Mouse (Mus musculus) embryonic facial prominence, embryonic 12.5 days (tissue): ENCODE results near the gene Grpel1. TPM values are rescaled to one million over a fixed set of nuclear protein-coding genes. Genes with fewer than 3 reads are reported as not detected.

Experiments used
- ATAC-seq: fragments of 200-750 bp; cut with Nextera tagmentation; 2 replicates; pipeline ENCODE4 v1.8.0; 2017; ENCODE audit not compliant: insufficient number of reproducible peaks, insufficient read depth, low FRiP score, low TSS enrichment
- H3K27ac ChIP-seq: fragments of 300-500 bp; sonication (generic); 2 replicates; pipeline ENCODE4 v1.5.1; 2016; ENCODE audit warnings: mild to moderate bottlenecking
- H3K27me3 ChIP-seq: fragments of 300-500 bp; sonication (generic); 2 replicates; pipeline ENCODE4 v1.6.1; 2016; ENCODE audit warnings: mild to moderate bottlenecking, moderate library complexity
- H3K36me3 ChIP-seq: fragments of 300-500 bp; sonication (generic); 2 replicates; pipeline ENCODE4 v1.6.1; 2016; ENCODE audit warnings: mild to moderate bottlenecking
- H3K4me1 ChIP-seq: fragments of 300-500 bp; sonication (generic); 2 replicates; pipeline ENCODE4 v1.6.1; 2016
- H3K4me2 ChIP-seq: fragments of 300-500 bp; sonication (generic); replicated peaks from 2 replicates; pipeline ENCODE4 v1.6.1; 2016; ENCODE audit warnings: mild to moderate bottlenecking, moderate library complexity
- H3K4me3 ChIP-seq: fragments of 300-500 bp; sonication (generic); 2 replicates; pipeline ENCODE4 v1.5.1; 2016; ENCODE audit warnings: mild to moderate bottlenecking
- H3K9ac ChIP-seq: fragments of 300-500 bp; sonication (generic); 2 replicates; pipeline ENCODE4 v1.6.1; 2016; ENCODE audit warnings: mild to moderate bottlenecking, moderate library complexity
- H3K9me3 ChIP-seq: fragments of 300-500 bp; sonication (generic); 2 replicates; pipeline ENCODE4 v1.6.1; 2016; ENCODE audit warnings: mild to moderate bottlenecking, moderate library complexity
- WGBS: fragments of 180-500 bp; shearing (Covaris S2); methylation state at CpG from one replicate; pipeline ENCODE4 v1.1.7; 2016; 5-methylcytosine and 5-hydroxymethylcytosine counted together
- polyA plus RNA-seq: library from polyadenylated mRNA; unstranded; fragments of >200 nt; fragmentation: Nextera tagmentation; extraction: Ambion mirVana; gene quantifications from 2 replicates; pipeline ENCODE4 v1.2.1, GENCODE M21; 2016

The Grpel1 gene
- polyA plus RNA-seq, 1 experiment from 2014 or later = 48.4 TPM

- peaks cover 18% of the 10 kb centered on the region for H3K27me3 ChIP-seq
- peak overlapping the region; percentile 89 for H3K4me3 ChIP-seq
- peak overlapping the region; percentile 84 for H3K9ac ChIP-seq
- no peak overlapping the region for H3K27ac ChIP-seq
- peak overlapping the region; percentile 94 for H3K4me2 ChIP-seq
- H3K36me3 ChIP-seq = no peaks in the 10 kb centered on the region
- peaks cover 24% of the 10 kb centered on the region for H3K4me1 ChIP-seq
- ATAC-seq = 0 out of 2 replicates have a peak, but pooled peaks have one; percentile 6
- no peaks in the 10 kb centered on the region for H3K9me3 ChIP-seq
- 1% methylated on average over 54 of the region's 58 CpGs for WGBS
Observed at GRCm38 (mm10) chr5:36483203-36484101, 18.7 kb downstream of the Grpel1 start.

- Histone ChIP-seq H3K4me2 (peak within 1 kb of the TSS; percentile 94), H3K4me3 (peak within 1 kb of the TSS; percentile 89), H3K4me1 (peaks cover 24% of the 10 kb centered on the region), H3K27ac (no peak within 1 kb of the TSS), H3K9me3 (no peaks in the 10 kb centered on the region), H3K36me3 (no peaks in the 10 kb centered on the region), H3K9ac (peak within 1 kb of the TSS; percentile 84), H3K27me3 (peaks cover 18% of the 10 kb centered on the region)
- ATAC-seq = peak; percentile 95
- WGBS = 1% methylated on average over 94 of the region's 97 CpGs
Observed at GRCm38 (mm10) chr5:36484171-36484990, 19.6 kb downstream of the Grpel1 start, which contains the start of the genes Tada2b and Ccdc96. Gene Tada2b (minus strand): TSS chr5:36484285. Gene Ccdc96 (plus strand): TSS chr5:36484588.

GRCm38 (mm10) chr5:36485306-36485705 is 20.5 kb downstream of the Grpel1 start:
- no peak for ATAC-seq
- Histone ChIP-seq H3K27ac (no peak overlapping the region), H3K9me3 (no peaks in the 10 kb centered on the region), H3K36me3 (no peaks in the 10 kb centered on the region), H3K4me2 (peak overlapping the region; percentile 89), H3K4me1 (peaks cover 24% of the 10 kb centered on the region), H3K4me3 (peak overlapping the region; percentile 89; the same call in 1 of the 2 replicates), H3K27me3 (peaks cover 18% of the 10 kb centered on the region), H3K9ac (no peak overlapping the region; the same call in 1 of the 2 replicates)
- WGBS = 42% methylated on average over 19 of the region's 19 CpGs

GRCm38 (mm10) chr5:36489225-36489624 is 24.4 kb downstream of the Grpel1 start:
- Histone ChIP-seq H3K9me3 (no peaks in the 10 kb centered on the region), H3K27ac (no peak overlapping the region), H3K36me3 (peaks cover 30% of the 10 kb centered on the region), H3K4me1 (peaks cover 8% of the 10 kb centered on the region; the same call in 1 of the 2 replicates), H3K4me2 (no peak overlapping the region), H3K9ac (no peak overlapping the region), H3K27me3 (peaks cover 18% of the 10 kb centered on the region), H3K4me3 (no peak overlapping the region)
- ATAC-seq = no peak
- 55% methylated on average over 2 of the region's 2 CpGs for WGBS

GRCm38 (mm10) chr5:36493919-36494318 is 29.1 kb downstream of the Grpel1 start:
- Histone ChIP-seq H3K4me3 (no peak overlapping the region), H3K9me3 (no peaks in the 10 kb centered on the region), H3K9ac (no peak overlapping the region), H3K4me2 (no peak overlapping the region), H3K36me3 (peaks cover 63% of the 10 kb centered on the region), H3K4me1 (no peaks in the 10 kb centered on the region), H3K27me3 (no peaks in the 10 kb centered on the region), H3K27ac (no peak overlapping the region)
- 90% methylated on average over 6 of the region's 6 CpGs for WGBS
- no peak for ATAC-seq

GRCm38 (mm10) chr5:36494709-36495108 is 29.9 kb downstream of the Grpel1 start:
- Histone ChIP-seq H3K4me3 (no peak overlapping the region), H3K27me3 (no peaks in the 10 kb centered on the region), H3K36me3 (peaks cover 64% of the 10 kb centered on the region), H3K4me2 (no peak overlapping the region), H3K4me1 (no peaks in the 10 kb centered on the region), H3K27ac (no peak overlapping the region), H3K9ac (no peak overlapping the region), H3K9me3 (no peaks in the 10 kb centered on the region)
- ATAC-seq = no peak
- 94% methylated on average over 9 of the region's 9 CpGs for WGBS

GRCm38 (mm10) chr5:36505235-36505634 is 40.4 kb downstream of the Grpel1 start:
- H3K9me3 ChIP-seq = no peaks in the 10 kb centered on the region
- H3K4me2 ChIP-seq = no peak overlapping the region
- WGBS = 89% methylated on average over 7 of the region's 7 CpGs
- H3K9ac ChIP-seq = no peak overlapping the region
- no peak overlapping the region for H3K4me3 ChIP-seq
- no peak overlapping the region for H3K27ac ChIP-seq
- no peaks in the 10 kb centered on the region for H3K4me1 ChIP-seq
- no peaks in the 10 kb centered on the region for H3K27me3 ChIP-seq
- no peak for ATAC-seq
- H3K36me3 ChIP-seq = peaks cover 62% of the 10 kb centered on the region

- Histone ChIP-seq H3K4me1 (no peaks in the 10 kb centered on the region), H3K9ac (no peak overlapping the region), H3K4me3 (no peak overlapping the region), H3K9me3 (no peaks in the 10 kb centered on the region), H3K4me2 (no peak overlapping the region), H3K27me3 (no peaks in the 10 kb centered on the region), H3K27ac (no peak overlapping the region), H3K36me3 (peaks cover 62% of the 10 kb centered on the region)
- no peak for ATAC-seq
- 81% methylated on average over 5 of the region's 5 CpGs for WGBS
Observed at GRCm38 (mm10) chr5:36505643-36506042, 40.8 kb downstream of the Grpel1 start.

- Histone ChIP-seq H3K9me3 (no peaks in the 10 kb centered on the region), H3K4me2 (no peak overlapping the region), H3K9ac (no peak overlapping the region), H3K27ac (no peak overlapping the region), H3K4me1 (no peaks in the 10 kb centered on the region), H3K27me3 (no peaks in the 10 kb centered on the region), H3K36me3 (peaks cover 62% of the 10 kb centered on the region), H3K4me3 (no peak overlapping the region)
- no peak for ATAC-seq
- WGBS = 91% methylated on average over 10 of the region's 10 CpGs
Observed at GRCm38 (mm10) chr5:36508351-36508750, 43.6 kb downstream of the Grpel1 start.

- H3K4me2 ChIP-seq = no peak overlapping the region
- H3K9me3 ChIP-seq = no peaks in the 10 kb centered on the region
- H3K27ac ChIP-seq = no peak overlapping the region
- no peaks in the 10 kb centered on the region for H3K4me1 ChIP-seq
- no peak for ATAC-seq
- no peaks in the 10 kb centered on the region for H3K27me3 ChIP-seq
- no peak overlapping the region for H3K4me3 ChIP-seq
- no peak overlapping the region for H3K9ac ChIP-seq
- 98% methylated on average over 2 of the region's 2 CpGs for WGBS
- H3K36me3 ChIP-seq = peaks cover 53% of the 10 kb centered on the region
Observed at GRCm38 (mm10) chr5:36510956-36511355, 46.2 kb downstream of the Grpel1 start.

- 89% methylated on average over 1 of the region's 1 CpGs for WGBS
- no peak for ATAC-seq
Observed at GRCm38 (mm10) chr5:36515126-36515525, 50.3 kb downstream of the Grpel1 start.

More at GRCm38 (mm10) chr5:36515126-36515525, 50.3 kb downstream of the Grpel1 start:
- H3K4me1 ChIP-seq = no peaks in the 10 kb centered on the region
- no peak overlapping the region for H3K27ac ChIP-seq
- no peak overlapping the region for H3K4me2 ChIP-seq
- H3K36me3 ChIP-seq = peaks cover 76% of the 10 kb centered on the region
- no peak overlapping the region for H3K4me3 ChIP-seq
- H3K9ac ChIP-seq = no peak overlapping the region
- no peaks in the 10 kb centered on the region for H3K27me3 ChIP-seq
- H3K9me3 ChIP-seq = no peaks in the 10 kb centered on the region
